Mouse (Mus musculus) inflammation-experienced regulatory T-cells, adult 6 months (primary cell): ENCODE data around the gene Atp13a5. TPM values are rescaled to one million over a fixed set of nuclear protein-coding genes. Genes with fewer than 3 reads are reported as not detected.

Source experiments
- ATAC-seq: one replicate; pipeline ENCODE4 v1.8.0; 2017
- polyA plus RNA-seq, 3 experiments: library from polyadenylated mRNA; unstranded; fragments of 100-300 nt; shearing (Covaris generic); gene quantifications; one replicate each; pipeline ENCODE4 v1.2.1; 2017

Atp13a5 gene
- under 1 TPM in 1 of 3 experiments, not detected in 2; 0.17 TPM for polyA plus RNA-seq

- no peak for ATAC-seq
Observed at GRCm38 (mm10) chr16:29378458-29378857, at the start of gene Atp13a5. TSS of gene Atp13a5 (minus strand) at chr16:29378732.

GRCm38 (mm10) chr16:29414822-29415221, 36.3 kb upstream of the Atp13a5 start:
- ATAC-seq = no peak

GRCm38 (mm10) chr16:29407319-29407718, 28.8 kb upstream of the Atp13a5 start:
- ATAC-seq = no peak

GRCm38 (mm10) chr16:29399079-29399478, 20.5 kb upstream of the Atp13a5 start:
- no peak for ATAC-seq

GRCm38 (mm10) chr16:29384781-29385180, 6.2 kb upstream of the Atp13a5 start:
- no peak for ATAC-seq

- no peak for ATAC-seq
Observed at GRCm38 (mm10) chr16:29374636-29375035, 3.9 kb downstream of the Atp13a5 start.

- no peak for ATAC-seq
Observed at GRCm38 (mm10) chr16:29331351-29332044, 47.0 kb downstream of the Atp13a5 start.

- no peak for ATAC-seq
Observed at GRCm38 (mm10) chr16:29330948-29331347, 47.6 kb downstream of the Atp13a5 start.

GRCm38 (mm10) chr16:29329213-29329612, 49.3 kb downstream of the Atp13a5 start:
- no peak for ATAC-seq

GRCm38 (mm10) chr16:29327910-29328309, 50.6 kb downstream of the Atp13a5 start:
- ATAC-seq = no peak

GRCm38 (mm10) chr16:29325233-29325919, 53.2 kb downstream of the Atp13a5 start:
- ATAC-seq = no peak

- ATAC-seq = no peak
Observed at GRCm38 (mm10) chr16:29320717-29321116, 57.8 kb downstream of the Atp13a5 start.

GRCm38 (mm10) chr16:29315391-29315790, 63.1 kb downstream of the Atp13a5 start:
- no peak for ATAC-seq

GRCm38 (mm10) chr16:29314991-29315390, 63.5 kb downstream of the Atp13a5 start:
- no peak for ATAC-seq

- no peak for ATAC-seq
Observed at GRCm38 (mm10) chr16:29297555-29298021, 80.9 kb downstream of the Atp13a5 start.

GRCm38 (mm10) chr16:29280691-29281090, 97.8 kb downstream of the Atp13a5 start:
- no peak for ATAC-seq

- no peak for ATAC-seq
Observed at GRCm38 (mm10) chr16:29254325-29254724, 124.2 kb downstream of the Atp13a5 start.

GRCm38 (mm10) chr16:29235951-29236350, 142.6 kb downstream of the Atp13a5 start:
- ATAC-seq = no peak

GRCm38 (mm10) chr16:29216395-29217295, 161.9 kb downstream of the Atp13a5 start:
- no peak for ATAC-seq

- ATAC-seq = no peak
Observed at GRCm38 (mm10) chr16:29209605-29210411, 168.7 kb downstream of the Atp13a5 start, which contains the start of gene Hrasls. TSS of gene Hrasls (plus strand) at chr16:29209695.

- ATAC-seq = no peak
Observed at GRCm38 (mm10) chr16:29208841-29209240, 169.7 kb downstream of the Atp13a5 start.

- ATAC-seq = no peak
Observed at GRCm38 (mm10) chr16:29205581-29205980, 173.0 kb downstream of the Atp13a5 start.
